ENCODE assay signal across 8 mouse cellular contexts in the genomic region with DNA sequence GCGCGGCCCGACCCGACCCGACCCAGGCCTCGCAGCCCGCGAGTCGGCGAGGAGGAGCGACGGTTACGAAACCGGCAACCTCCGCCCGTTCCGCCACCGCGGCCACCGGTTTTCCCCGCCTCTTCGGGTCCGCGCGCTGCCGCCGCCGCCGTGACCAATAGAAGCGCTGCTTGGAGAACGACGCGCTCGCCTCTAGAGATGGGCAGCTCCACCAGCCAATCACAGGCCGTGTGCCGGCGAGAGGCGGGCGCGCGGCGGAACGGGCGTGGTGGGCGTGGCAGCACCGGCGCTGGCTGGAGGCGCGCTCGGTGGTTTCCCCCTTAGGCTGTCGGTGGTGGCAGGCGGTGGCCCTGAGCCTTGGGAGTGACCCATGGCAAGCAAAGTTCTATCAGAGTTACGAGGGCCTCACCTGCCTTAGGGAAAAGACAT. TPM values are rescaled to one million over a fixed set of nuclear protein-coding genes. Genes with fewer than 3 reads are reported as not detected.
A peak's percentile ranks its signal among the peaks of the same experiment; 100 is the strongest.
DNase-seq lines count a peak whose midpoint lies in the region; ATAC-seq and TF ChIP-seq lines count a peak whose summit lies in the region.

Gene Cebpg, minus strand, starts transcription at position 138 of the 429 bp plus-strand sequence.

- no peak for TF ChIP-seq CTCF in hindbrain, postnatal 0 days (IDR thresholded peaks at IDR 0.05; ENCODE audit: low read depth)
- TF ChIP-seq CTCF in left cerebral cortex, adult 2 months (IDR thresholded peaks at IDR 0.05): no peak

- H3K4me2 ChIP-seq in hindbrain, postnatal 0 days (ENCODE audit: low read depth, low read length): peak within 1 kb of the TSS; percentile 74

- 1% methylated on average over 50 of the region's 53 CpGs for WGBS in hindbrain, postnatal 0 days
- WGBS in macrophage (ENCODE audit: missing documents): 1% methylated on average over 52 of the region's 53 CpGs

- DNase-seq in gastrocnemius, adult 8-10 months (ENCODE audit: low spot score in 2 of 2): peak; percentile 97 to 98
- peak; percentile 96 for DNase-seq in hindbrain, postnatal 0 days (ENCODE audit: low spot score)
- peak; percentile 98 to 99 for DNase-seq in left cerebral cortex, adult 2 months (ENCODE audit: extremely low spot score in 1 of 2, low spot score in 2 of 2)
- peak; percentile 88 for DNase-seq in retina, postnatal 7 days (ENCODE audit: low read depth, low spot score)
- peak; percentile 96 to 99 for DNase-seq in urinary bladder, adult 18-20 months (ENCODE audit: low spot score in 2 of 2)

- intact Hi-C loops in left cerebral cortex, adult 2 months (cut with DNase I): loop anchor here (1.0 to 2.0 kb wide), 2 partner anchors 30 to 62 kb away; no protein-coding TSS in a partner anchor

- ATAC-seq in activated CD4-positive, CD25-positive, alpha-beta regulatory T cell, adult 4 months: peak; percentile 95
- ATAC-seq in common myeloid progenitor, adult 5-6 weeks (replicated peaks; ENCODE audit: low read depth, poor library complexity, severe bottlenecking): peak; percentile 94
- ATAC-seq in hindbrain, postnatal 0 days: peak; percentile 98

- peaks cover 15% of the 10 kb centered on the region; the same call in 1 of the 2 replicates for H3K4me1 ChIP-seq in hindbrain, postnatal 0 days (ENCODE audit: insufficient read depth, low read length)

- no peaks in the 10 kb centered on the region for H3K27me3 ChIP-seq in hindbrain, postnatal 0 days (ENCODE audit: insufficient read depth, low read length)

- H3K36me3 ChIP-seq in hindbrain, postnatal 0 days (ENCODE audit: insufficient read depth, low read length): no peaks in the 10 kb centered on the region
- no peaks in the 10 kb centered on the region for H3K36me3 ChIP-seq in macrophage (ENCODE audit: inconsistent target)

- peak within 1 kb of the TSS; percentile 94 for H3K4me3 ChIP-seq in hindbrain, postnatal 0 days (ENCODE audit: low read length)
- H3K4me3 ChIP-seq in left cerebral cortex, adult 2 months: peak within 1 kb of the TSS; percentile 86
- H3K4me3 ChIP-seq in macrophage (ENCODE audit: inconsistent target): peak within 1 kb of the TSS; percentile 84

- peak within 1 kb of the TSS; percentile 91 for H3K27ac ChIP-seq in hindbrain, postnatal 0 days
- peak within 1 kb of the TSS; percentile 95 for H3K27ac ChIP-seq in left cerebral cortex, adult 2 months
- peak within 1 kb of the TSS; percentile 95 for H3K27ac ChIP-seq in macrophage

- H3K79me2 ChIP-seq in macrophage (ENCODE audit: inconsistent target): peaks cover 45% of the 10 kb centered on the region

- peak within 1 kb of the TSS; percentile 95 for H3K9ac ChIP-seq in hindbrain, postnatal 0 days (replicated peaks; ENCODE audit: low read length)

- H3K9me3 ChIP-seq in hindbrain, postnatal 0 days (ENCODE audit: low read length): no peaks in the 10 kb centered on the region

RNA-seq across cellular contexts. Expression of gene Cebpg, which starts in this region (rescaled TPM):
- 1 to 10 TPM; 7.8 to 8.6 TPM for polyA plus RNA-seq in activated CD4-positive, CD25-positive, alpha-beta regulatory T cell, adult 4 months (2017; shearing (Covaris generic))
- 29.8 and 33.7 TPM in 2 replicates for total RNA-seq in common myeloid progenitor, adult 5-6 weeks (2017)
- total RNA-seq in gastrocnemius, adult 8-10 months (2022): 10 to 100 TPM; 33.0 to 39.8 (median 36.6) TPM
- total RNA-seq in hindbrain, postnatal 0 days (2014; rRNA removed): 8.9 and 13.2 TPM in 2 replicates
- 14.9 and 16.0 TPM in 2 replicates for polyA plus RNA-seq in hindbrain, postnatal 0 days (2015; fragmentation: Nextera tagmentation; extraction: Ambion mirVana)
- 10 to 100 TPM; 34.3 to 38.4 TPM for total RNA-seq in left cerebral cortex, adult 2 months (2021)
- total RNA-seq in macrophage (2018; cell fraction: chromatin; rRNA removed): 100 to 1,000 TPM in 15 of 26 experiments, 10 to 100 TPM in 11; 32.3 to 227 (median 110) TPM
- total RNA-seq in macrophage (2018; cell fraction: cytosol; rRNA removed): 10 to 100 TPM; 12.2 to 34.9 (median 26.5) TPM
- 100 to 1,000 TPM in 11 of 26 experiments, 10 to 100 TPM in 15; 32.5 to 149 (median 83.9) TPM for total RNA-seq in macrophage (2018; cell fraction: nucleus; rRNA removed)
- 19.8 to 31.4 TPM (median 27.0 TPM) in 3 replicates for polyA plus RNA-seq in macrophage (2018)

Comparison
In these comparisons a context has a peak if more than half of its experiments do, and no peak if none do; other contexts are left out.
1. Peak in every context shown above with its lines: DNase-seq, ATAC-seq, H3K4me3 ChIP-seq and H3K27ac ChIP-seq.